Mouse (Mus musculus): Measurements from ENCODE around the gene 1700003F12Rik. TPM values are rescaled to one million over a fixed set of nuclear protein-coding genes. Genes with fewer than 3 reads are reported as not detected.
A peak's percentile ranks its signal among the peaks of the same experiment; 100 is the strongest.

Gene 1700003F12Rik
- total RNA-seq, 2 experiments from 2014 or later = 0.49 to 1.2 TPM

- peak; percentile 54 to 62 for DNase-seq (ENCODE audit: low spot score in 2 of 2)
- intact Hi-C loops (cut with DNase I) = no loop called here
Observed at GRCm38 (mm10) chr2:154543567-154544347, 3.1 kb upstream of the 1700003F12Rik start.

DNA sequence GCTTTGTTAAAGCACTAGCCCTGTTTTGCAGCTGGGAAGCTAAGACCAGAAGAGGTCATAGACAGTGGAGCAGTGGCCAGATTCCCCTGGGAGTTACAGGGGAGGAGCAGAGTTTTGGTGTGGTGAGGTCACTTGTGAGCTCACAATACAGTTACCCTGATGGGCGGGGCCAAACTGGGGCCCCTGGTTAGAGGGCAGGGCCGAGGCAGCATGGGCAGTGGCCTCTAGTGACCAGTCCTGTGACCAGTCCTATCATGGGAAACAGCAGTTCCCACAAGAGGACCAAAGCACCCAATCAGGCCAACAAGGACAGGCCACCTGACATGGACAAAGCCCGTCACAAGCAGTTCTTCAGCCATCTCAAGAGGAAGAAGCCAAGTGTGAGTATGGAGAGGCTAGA, 1.8 kb downstream of the 1700003F12Rik start:
- intact Hi-C loops (cut with DNase I) = no loop called here
- DNase-seq (ENCODE audit: low spot score in 2 of 2) = no peak

- peak; percentile 61 to 64 for DNase-seq (ENCODE audit: low spot score in 2 of 2)
- intact Hi-C loops (cut with DNase I) = no loop called here
Observed at GRCm38 (mm10) chr2:154549127-154549885, 2.4 kb downstream of the 1700003F12Rik start.

DNA sequence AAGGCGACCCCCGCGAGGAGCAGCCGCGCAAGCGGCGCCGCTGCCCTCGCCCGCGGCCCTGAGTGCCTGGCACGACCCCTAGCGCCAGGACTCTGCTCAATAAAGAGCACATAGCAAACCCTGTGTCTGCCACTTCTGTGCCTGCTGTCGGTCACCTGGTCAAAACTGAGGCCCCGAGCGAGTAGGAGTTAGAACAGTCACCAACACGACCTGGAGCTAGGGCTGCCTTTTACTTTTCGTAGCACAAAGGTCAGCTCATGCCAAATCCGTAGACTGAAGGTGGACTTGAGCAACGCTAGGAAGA, 3.0 kb downstream of the 1700003F12Rik start:
- intact Hi-C loops (cut with DNase I) = no loop called here
- DNase-seq (ENCODE audit: low spot score in 2 of 2) = no peak

GRCm38 (mm10) chr2:154550937-154551336, 4.1 kb downstream of the 1700003F12Rik start:
- DNase-seq (ENCODE audit: low spot score in 2 of 2) = no peak
- intact Hi-C loops (cut with DNase I) = no loop called here

DNA sequence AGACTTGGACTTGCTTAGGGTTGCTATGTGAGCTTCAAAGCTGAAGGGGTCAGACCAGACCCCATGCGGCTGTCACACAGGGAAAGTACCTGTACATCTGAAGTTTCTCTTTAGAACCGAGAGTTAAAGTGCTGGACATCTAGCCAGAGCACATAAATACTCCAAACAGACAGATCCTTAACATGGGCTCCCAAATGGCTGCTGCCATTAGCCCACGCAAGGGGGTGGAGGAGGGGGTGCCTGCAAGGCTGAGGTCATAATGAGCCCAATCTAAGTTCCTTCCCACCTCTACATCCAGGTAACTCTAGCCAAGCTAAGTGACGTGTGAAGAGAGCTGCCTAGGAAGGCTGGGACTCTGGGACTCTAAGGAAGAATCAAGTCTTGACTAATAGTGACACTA, 4.6 kb downstream of the 1700003F12Rik start, which contains the start of gene Actl10:
TSS of gene Actl10 (plus strand) at position 301 of the 400 bp plus-strand sequence.
- no peak for DNase-seq (ENCODE audit: low spot score in 2 of 2)
- intact Hi-C loops (cut with DNase I) = no loop called here

- intact Hi-C loops (cut with DNase I) = loop anchor here (2.0 kb wide), 1 partner anchor 61 kb away; the partner anchor contains the start of genes 4930519P11Rik and Zfp341
- no peak for DNase-seq (ENCODE audit: low spot score in 2 of 2)
Observed at GRCm38 (mm10) chr2:154551927-154552326, 5.0 kb downstream of the 1700003F12Rik start.

GRCm38 (mm10) chr2:154552424-154552907, 5.6 kb downstream of the 1700003F12Rik start:
- intact Hi-C loops (cut with DNase I) = loop anchor here (2.0 kb wide), 1 partner anchor 60 kb away; the partner anchor contains the start of genes 4930519P11Rik and Zfp341
- peak; percentile 61 to 62 for DNase-seq (ENCODE audit: low spot score in 2 of 2)

DNA sequence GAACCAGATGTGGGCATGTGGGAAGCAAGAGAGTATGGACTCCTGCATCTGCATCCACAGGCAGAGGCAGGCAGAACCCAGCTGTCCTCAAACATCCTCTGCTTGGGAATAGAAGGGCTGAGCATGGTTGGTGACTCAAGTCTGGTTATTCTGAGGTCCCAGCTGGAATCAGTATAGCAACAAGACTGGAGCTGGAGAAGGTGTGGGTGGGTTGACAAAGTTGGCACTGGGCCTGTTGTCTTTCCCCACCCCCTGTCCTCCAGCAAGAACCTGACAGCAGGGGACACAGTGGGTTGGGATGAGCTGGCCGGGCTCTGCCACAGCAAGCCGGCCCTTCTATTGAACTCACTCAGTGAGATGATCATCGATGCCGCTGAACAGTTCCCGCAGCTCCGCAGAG, 8.3 kb downstream of the 1700003F12Rik start:
- peak; percentile 70 to 71 for DNase-seq (ENCODE audit: low spot score in 2 of 2)
- intact Hi-C loops (cut with DNase I) = no loop called here

DNA sequence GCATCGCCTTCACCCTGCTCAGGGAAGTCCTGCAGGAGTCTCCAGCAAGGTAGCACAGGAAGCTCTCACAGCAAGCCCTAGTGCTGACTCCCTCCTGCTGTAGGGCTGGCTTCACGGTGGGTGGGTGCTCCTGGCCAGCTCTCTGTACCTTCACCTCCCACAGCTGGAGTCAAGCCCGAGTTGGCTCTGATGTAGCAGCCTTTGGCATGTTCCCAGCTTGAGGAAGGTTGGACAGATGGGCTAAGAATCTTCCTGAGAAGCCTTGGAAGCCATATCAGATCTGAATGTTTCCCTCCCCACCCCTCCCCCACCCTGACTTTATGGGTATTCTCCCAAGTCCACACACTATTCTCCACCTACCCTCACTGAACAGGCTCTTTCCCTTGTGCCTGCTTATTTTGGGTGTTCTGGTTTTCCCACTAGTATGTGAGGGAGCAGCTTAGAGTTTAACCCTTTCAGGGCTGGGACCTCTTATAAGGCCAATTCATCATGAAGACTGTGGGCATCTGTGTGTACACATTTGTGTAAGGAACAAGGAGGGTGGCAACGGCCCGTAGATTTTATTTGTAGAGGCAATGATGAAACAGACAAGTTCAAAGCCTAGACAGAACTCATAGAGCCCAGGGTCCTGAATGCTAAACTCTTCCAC, 10.4 kb downstream of the 1700003F12Rik start:
- intact Hi-C loops (cut with DNase I) = loop anchor here (2.0 kb wide), 1 partner anchor 27 kb away; no protein-coding TSS in a partner anchor
- DNase-seq (ENCODE audit: low spot score in 2 of 2) = peak; percentile 57 to 58

DNA sequence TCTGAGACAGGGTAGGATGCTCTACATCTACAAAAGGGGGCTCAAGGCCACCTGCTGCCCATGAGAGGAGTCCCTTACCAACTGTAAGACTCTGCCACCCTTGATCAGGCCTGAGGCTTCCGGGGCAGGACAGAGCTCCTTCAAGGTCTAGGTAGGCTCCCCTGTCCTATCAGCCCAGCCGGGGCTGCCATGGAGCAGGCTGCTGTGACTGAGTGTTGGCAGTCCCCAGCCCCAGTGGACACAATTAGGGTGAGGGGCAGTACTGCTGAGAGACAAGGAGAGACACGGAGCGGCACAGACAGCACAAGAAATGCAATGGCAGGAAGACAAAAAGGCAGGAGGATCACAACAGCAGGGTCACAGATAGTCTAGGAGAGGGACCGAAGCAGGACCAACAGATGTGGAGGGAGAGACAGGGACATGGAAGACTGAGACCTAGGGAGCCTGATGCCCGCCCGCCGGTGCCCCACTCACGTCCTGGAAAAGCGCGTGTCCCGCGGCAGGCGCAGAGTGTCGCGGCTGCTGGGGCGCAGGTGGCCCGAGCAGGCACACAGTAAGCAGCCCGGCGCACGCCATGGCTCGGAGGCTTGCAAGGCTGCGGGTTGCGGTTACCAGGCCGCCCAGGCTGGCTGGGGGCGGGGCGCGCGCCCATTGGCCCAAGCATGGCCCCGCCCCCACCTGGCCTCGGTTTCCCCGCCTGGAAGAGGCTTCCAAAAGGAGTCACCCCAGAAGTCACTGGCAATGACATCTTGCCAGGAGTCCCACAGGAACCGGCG, 11.6 kb downstream of the 1700003F12Rik start, which contains the start of gene Necab3:
TSS of gene Necab3 (minus strand) at position 627 of the 776 bp plus-strand sequence.
- intact Hi-C loops (cut with DNase I) = no loop called here
- DNase-seq (ENCODE audit: low spot score in 2 of 2) = peak; percentile 64 to 74

GRCm38 (mm10) chr2:154563612-154564170, 16.8 kb downstream of the 1700003F12Rik start:
- intact Hi-C loops (cut with DNase I) = no loop called here
- no peak for DNase-seq (ENCODE audit: low spot score in 2 of 2)

- intact Hi-C loops (cut with DNase I) = no loop called here
Observed at GRCm38 (mm10) chr2:154565562-154565961, 18.7 kb downstream of the 1700003F12Rik start.

DNA sequence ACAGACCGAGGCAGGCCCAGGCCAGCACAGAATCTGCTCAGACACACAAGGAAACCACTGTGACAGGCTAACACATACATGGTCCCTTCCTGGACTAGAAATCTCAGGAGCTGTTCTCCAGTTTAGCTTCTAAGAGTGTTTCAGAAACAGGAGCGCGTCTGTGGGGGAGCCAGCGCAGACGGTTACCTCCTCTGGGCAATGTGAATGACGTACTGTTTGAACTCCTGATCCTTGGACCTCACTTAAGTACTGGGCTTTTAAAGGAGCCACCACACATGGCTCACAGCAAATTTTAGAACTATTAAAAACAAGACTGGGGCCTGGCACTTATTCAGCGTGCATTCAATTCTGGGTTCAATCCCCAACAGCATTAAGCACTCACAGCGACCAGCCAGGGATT, 19.8 kb downstream of the 1700003F12Rik start:
- DNase-seq (ENCODE audit: low spot score in 2 of 2) = no peak
- intact Hi-C loops (cut with DNase I) = no loop called here

More at GRCm38 (mm10) chr2:154565562-154565961, 18.7 kb downstream of the 1700003F12Rik start:
- DNase-seq (ENCODE audit: low spot score in 2 of 2) = no peak

GRCm38 (mm10) chr2:154567766-154568165, 20.9 kb downstream of the 1700003F12Rik start:
- DNase-seq (ENCODE audit: low spot score in 2 of 2) = no peak
- intact Hi-C loops (cut with DNase I) = no loop called here

- intact Hi-C loops (cut with DNase I) = no loop called here
- DNase-seq (ENCODE audit: low spot score in 2 of 2) = no peak
Observed at GRCm38 (mm10) chr2:154568329-154569070, 21.6 kb downstream of the 1700003F12Rik start.

DNA sequence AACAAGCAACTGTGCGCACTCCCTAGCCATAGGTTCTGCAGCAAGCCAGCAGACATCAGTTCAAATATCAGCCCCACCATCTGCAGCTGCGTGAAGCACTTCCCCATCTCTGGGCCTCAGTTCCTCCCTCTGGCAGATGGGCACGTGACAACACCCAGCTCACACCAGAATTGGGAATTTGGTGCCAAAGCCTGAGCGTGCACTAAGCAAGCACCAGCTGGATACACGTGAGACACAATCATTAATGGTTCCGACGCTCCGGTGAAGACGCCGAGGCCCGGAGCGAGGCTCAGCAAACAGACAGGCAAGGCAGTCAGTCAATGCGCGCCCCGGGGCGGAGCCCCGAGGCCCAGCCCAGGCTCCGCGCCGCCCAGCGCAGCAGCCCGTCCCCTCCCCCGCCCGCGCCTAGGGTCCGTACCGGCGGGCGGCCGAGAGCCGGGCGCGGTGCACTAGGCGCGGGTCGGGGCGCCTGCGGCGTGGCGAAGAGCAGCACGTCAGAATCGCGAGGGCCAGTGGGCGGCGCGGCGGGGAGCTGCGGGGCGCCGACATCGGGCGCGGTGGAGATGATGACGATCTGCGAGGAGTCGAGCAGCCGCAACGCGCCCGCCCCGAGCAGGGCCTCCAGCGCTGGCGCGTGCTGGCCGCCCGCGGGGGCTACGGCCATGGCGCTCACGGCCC, 22.3 kb downstream of the 1700003F12Rik start:
- DNase-seq (ENCODE audit: low spot score in 2 of 2) = peak; percentile 56 to 77
- intact Hi-C loops (cut with DNase I) = no loop called here
